Mouse (Mus musculus) lung, postnatal 10 days (tissue): Measurements from ENCODE around the gene Wdr44.

ENCODE experiments used
- DNase-seq: peaks from one replicate; pipeline ENCODE4 v3.0.0; 2021

Wdr44 gene

DNA sequence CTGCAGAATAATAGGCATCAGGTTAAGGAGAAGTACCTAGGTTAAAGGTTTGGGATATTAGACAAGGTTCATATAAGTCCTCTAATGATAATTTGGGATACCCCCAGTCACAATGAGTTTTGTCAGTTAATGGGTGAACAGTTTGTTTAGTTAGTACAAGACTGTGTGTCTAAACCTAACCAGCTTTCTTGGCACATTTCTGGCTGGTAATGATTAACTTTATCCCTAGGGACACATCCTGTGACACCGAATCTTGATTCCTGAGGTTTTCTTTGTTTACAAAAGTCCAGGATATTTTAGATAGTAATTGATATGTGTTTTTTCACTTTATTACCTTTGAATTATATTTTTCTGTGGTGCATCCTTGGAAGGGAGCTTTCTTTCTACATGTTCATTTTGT lies 148.1 kb downstream of the Wdr44 start:
- DNase-seq: no peak
